Mouse (Mus musculus): ENCODE results near the gene Rin2.

Gene Rin2

GRCm38 (mm10) chr2:145737196-145737595, 62.2 kb downstream of the Rin2 start:
- no peak for DNase-seq

- no peak for DNase-seq
These were observed 65.7 kb downstream of the Rin2 start for GRCm38 (mm10) chr2:145740729-145741128.

- no peak for DNase-seq
These were observed 68.0 kb downstream of the Rin2 start for GRCm38 (mm10) chr2:145742795-145743710.

DNA sequence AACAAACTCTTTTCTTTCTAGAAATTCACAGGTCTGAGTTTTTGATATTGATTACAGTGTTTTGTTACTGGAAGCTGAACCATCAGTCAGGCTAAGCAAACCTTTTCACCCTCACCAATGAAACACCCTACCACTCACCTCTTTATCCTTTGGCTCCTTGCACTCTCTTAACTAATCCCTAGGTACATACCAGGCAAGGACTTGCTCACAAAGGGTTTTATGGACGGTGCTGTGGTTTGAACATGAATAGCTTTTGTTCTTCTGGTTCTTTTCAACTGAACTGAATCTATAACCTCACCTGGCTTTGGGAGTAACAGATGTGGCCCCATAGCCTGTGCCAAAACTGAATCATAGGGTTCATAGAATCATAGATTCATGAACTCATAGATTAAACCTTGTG, 71.4 kb downstream of the Rin2 start:
- DNase-seq, result no peak

GRCm38 (mm10) chr2:145749645-145750044, 74.6 kb downstream of the Rin2 start:
- no peak for DNase-seq

GRCm38 (mm10) chr2:145752572-145752971, 77.6 kb downstream of the Rin2 start:
- DNase-seq, result no peak

- no peak for DNase-seq
These were observed 79.0 kb downstream of the Rin2 start for GRCm38 (mm10) chr2:145753973-145754372.

DNA sequence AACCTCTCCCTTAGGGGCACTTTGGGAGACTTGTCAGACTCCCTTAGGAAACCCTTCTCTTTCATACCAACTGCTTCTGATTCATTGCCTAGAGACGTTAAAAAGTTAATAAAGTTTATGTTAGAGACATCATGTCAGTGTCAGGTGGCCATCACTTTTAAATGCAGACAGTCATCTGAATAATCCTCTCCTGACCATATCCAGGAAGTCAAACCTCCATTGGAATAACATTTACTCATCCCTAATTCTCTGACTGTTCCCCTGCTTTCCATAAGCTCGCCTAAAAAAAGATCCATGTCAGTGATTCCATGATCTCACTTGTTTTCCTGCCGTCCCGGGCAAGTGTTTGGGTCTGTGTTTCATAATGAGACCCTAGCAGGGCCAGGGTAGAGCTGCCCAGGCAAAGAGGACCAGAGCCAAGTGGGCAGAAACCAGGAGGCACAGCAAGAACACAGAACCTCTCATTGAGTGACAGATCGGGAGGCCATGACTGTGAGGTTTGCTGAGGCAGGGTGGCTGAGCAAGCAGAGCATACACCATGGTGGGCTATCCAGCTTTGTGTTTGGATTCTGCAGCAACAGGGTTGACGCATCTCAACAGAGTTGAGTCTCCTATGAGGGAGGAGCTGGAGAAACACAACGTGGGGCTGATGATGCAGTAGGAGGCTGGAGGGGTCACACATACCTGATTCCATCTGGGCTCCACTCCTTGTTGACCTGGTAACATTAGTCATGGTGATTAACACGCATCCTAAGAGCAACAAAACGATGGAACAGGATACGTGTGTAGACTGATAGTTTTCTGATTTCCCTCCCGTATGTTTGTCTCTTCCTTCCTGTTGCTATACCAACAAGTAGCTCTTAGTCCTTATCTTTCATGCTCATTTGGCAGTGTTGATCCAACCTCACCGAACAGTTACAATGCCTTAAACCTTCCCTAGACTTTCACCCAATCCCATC, 81.1 kb downstream of the Rin2 start:
- no peak for DNase-seq

DNA sequence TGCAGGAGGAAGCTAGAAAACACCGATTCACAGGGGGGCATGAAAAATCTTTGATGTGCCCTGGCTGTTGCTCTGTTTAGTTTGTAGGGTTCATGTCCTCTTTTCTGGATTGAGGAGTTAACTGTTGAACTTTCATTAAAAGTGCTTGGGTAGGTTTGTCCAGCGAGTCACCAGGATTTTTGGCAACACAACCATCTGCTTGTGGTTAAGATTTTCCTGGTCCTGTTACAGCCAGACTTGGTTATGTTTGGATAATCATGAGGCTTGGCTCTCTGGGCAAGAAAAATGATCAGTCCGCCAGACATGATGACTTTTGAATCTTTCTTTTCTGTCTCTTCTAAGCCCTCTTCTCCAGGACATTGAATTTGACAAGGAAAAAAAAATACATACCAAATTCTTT, 85.1 kb downstream of the Rin2 start:
- DNase-seq, result no peak

- no peak for DNase-seq
These were observed 86.4 kb downstream of the Rin2 start for GRCm38 (mm10) chr2:145761436-145761835.

- DNase-seq, result no peak
These were observed 94.9 kb downstream of the Rin2 start for GRCm38 (mm10) chr2:145769964-145770363.

GRCm38 (mm10) chr2:145770730-145771536, 95.9 kb downstream of the Rin2 start:
- DNase-seq, result no peak

DNA sequence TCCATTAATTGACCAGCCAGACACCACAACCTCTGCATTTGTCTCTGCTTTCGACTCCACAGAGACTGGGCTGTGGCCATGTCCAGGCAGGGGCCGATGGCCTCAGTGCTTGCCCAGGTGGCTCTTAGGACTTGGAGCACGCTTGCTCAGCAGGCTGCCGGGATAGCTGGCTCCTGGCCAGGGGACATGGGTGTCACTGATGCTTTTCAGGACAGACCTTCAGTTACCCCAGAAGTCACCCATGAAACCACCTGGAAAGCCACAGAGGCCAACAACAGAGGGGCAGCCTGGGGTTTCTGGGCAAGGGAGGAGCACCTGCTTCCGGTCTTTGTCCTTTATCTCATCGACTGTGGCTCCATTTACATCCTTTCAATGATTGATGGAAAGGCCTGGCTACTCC, 108.2 kb downstream of the Rin2 start:
- no peak for DNase-seq

DNA sequence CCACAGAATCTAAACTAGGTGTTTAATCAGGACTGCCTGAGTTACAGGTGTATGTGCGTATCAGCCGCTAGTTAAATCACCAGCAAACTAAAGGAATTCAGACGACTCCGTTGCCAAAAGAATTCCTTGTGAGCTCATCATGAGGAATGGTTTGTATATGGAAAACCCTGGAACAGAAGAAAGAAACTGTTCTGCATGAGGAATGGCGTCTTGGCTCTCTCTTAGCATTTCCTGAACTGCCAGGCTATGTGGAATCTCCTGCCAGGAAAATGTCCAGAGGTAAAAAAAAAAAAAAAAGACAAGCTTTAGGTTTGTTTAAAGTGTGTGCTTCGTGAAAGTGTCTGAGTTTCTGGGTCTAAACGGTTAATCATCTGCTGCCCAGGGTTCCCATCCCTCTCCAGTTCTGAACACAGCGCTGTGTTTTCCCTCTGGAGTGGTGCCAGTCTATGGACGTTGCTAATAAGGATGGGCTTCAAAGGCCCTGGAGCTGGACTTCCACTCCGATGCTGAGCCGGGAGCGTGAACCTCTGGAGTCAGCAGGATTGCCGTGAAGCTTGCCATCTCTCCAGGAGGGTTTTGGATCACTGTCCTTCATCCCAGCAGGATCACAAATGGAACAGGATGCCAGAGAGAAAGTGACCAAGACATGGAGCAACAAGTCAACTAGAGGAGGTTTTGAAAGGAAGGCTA, 109.4 kb downstream of the Rin2 start:
- DNase-seq, result peak; percentile 22

DNA sequence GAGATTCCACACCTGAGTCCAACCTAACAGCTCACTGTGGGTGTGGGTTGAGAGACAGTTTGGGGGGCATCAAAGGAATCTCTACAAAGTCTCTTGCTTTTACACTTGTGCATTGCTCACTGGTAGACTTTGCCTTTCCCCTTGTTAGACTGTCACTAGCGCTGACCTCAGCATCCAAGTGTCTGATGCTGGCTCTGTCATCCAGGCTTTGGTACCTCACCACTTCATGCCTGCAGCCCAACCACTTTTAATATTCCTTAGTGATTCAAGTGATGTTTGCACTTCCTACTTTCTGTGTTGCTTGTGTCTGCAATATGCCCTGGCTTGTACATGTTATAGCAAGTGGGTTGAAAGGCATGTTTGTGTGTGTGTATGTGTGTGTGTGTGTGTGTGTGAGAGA, 109.9 kb downstream of the Rin2 start:
- DNase-seq, result no peak

DNA sequence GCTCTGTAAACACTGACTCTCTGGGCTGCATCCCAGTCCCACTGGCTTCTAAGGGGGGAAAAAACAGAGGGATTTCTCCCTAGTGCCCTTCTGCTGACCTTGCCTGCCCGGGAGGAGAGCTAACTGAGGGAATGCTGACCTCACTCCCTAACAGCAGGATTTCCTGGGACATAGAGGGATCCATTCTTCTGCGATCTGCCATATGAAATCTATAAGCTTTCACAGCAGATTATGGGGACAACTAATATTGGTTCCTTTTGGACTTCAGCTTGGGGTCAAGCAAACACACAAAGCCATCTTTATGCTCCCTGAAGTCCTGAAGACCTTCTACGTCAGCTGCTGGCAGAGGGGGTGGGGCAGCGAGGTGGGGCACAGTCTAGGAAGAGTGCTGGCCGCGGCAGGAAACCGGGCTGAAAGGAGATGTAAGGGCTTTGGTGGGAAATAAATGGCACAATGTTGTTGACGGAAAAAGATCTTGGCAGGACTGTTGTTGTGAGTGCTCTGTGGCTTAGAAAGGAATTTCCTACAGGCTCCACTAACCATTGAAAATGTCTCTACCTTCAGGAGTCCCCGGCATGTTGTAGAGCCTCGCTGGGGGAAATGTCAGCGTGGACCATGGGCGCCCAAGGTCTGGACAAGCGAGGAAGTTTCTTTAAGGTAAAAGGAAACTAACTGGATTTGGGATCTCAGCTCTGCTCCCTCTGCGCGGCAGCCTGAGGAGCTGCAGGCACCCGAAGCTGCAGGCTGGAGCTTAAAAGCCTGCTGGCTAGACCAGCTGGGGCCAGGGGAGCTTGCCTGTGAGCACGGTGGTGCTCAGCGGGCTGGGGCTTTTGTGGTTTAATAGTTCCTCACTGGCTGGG, 111.0 kb downstream of the Rin2 start:
- peak; percentile 39 for DNase-seq

- no peak for DNase-seq
These were observed 111.6 kb downstream of the Rin2 start for GRCm38 (mm10) chr2:145786618-145786932.

GRCm38 (mm10) chr2:145787486-145787885, 112.5 kb downstream of the Rin2 start:
- DNase-seq, result no peak

DNA sequence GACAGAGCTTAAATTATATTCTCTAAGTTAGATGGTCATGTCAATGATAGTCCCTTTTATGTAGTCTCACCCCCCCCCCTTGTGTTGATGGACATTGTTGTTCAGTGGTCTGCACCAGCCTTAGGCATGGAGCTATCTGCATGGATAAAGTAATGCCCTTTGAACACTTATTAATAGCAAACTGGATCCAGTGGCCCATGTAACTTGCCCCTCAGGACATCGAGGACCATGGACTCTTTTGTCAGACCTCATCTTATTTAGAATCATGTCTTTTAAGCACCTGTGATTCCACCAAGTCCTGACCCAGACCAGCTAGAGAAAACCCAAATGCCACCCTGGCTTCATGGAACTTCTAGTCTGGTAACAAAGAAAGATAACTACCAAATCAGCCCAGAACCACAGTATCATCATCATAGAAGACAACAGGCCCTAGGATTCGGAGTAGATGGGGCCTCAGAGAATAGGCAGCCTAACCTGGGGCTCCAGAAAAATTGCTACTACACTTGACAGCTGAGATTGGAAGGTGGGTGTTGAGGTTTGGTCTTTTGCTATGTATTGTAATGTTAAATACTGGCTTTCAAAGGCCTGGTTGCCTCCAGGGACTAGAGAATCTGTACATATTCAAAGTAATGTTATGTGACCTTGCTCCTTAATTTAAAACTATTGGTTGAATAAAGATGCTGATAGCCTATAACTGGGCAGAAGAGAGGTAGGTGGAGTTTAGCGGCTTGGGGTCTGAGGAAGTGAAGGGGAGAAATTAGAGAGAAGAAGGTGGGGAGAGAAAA, 113.7 kb downstream of the Rin2 start:
- no peak for DNase-seq

GRCm38 (mm10) chr2:145793702-145794101, 118.7 kb downstream of the Rin2 start:
- no peak for DNase-seq

All from right cerebral cortex, postnatal 14 days (tissue).